Mouse (Mus musculus): ENCODE results near the gene Dock8.

GRCm38 (mm10) chr19:25008509-25008908, 9.2 kb downstream of the Dock8 start:
- TF ChIP-seq CTCF (IDR thresholded peaks at IDR 0.05; ENCODE audit: borderline replicate concordance, insufficient read depth, low read depth, low read length), result no peak
- no peak for TF ChIP-seq POLR2A (IDR thresholded peaks at IDR 0.05; ENCODE audit: borderline replicate concordance, insufficient read depth, low read length)

All from cerebellum, adult 2 months (tissue).